Mouse (Mus musculus) c-Kit-positive CD71-positive TER-119-positive erythroid progenitor cells, embryonic 14.5 days (primary cell): ENCODE measurements around the gene Alkbh5.

ENCODE experiments used
- DNase-seq: peaks from one replicate; pipeline ENCODE4 v3.0.0-alpha.2; 2013; ENCODE audit warnings: low spot score

Alkbh5 gene

GRCm38 (mm10) chr11:60536180-60536858 lies at the start of gene Alkbh5:
Gene Alkbh5 (plus strand): TSS chr11:60536381.
- DNase-seq = peak; percentile 47

- DNase-seq = no peak
Measured at GRCm38 (mm10) chr11:60492726-60493125, 43.5 kb upstream of the Alkbh5 start.

- DNase-seq = no peak
Measured at GRCm38 (mm10) chr11:60495692-60496091, 40.5 kb upstream of the Alkbh5 start.

GRCm38 (mm10) chr11:60507281-60507680 lies 28.9 kb upstream of the Alkbh5 start:
- DNase-seq = no peak

- DNase-seq = peak; percentile 80
Measured at GRCm38 (mm10) chr11:60508950-60509349, 27.2 kb upstream of the Alkbh5 start.

- peak; percentile 49 for DNase-seq
Measured at GRCm38 (mm10) chr11:60509500-60509899, 26.7 kb upstream of the Alkbh5 start.

GRCm38 (mm10) chr11:60511893-60512292 lies 24.3 kb upstream of the Alkbh5 start:
- DNase-seq = no peak

- no peak for DNase-seq
Measured at GRCm38 (mm10) chr11:60512520-60512919, 23.7 kb upstream of the Alkbh5 start.

GRCm38 (mm10) chr11:60514941-60515340 lies 21.2 kb upstream of the Alkbh5 start:
- DNase-seq = no peak

- no peak for DNase-seq
Measured at GRCm38 (mm10) chr11:60518305-60518704, 17.9 kb upstream of the Alkbh5 start.

- no peak for DNase-seq
Measured at GRCm38 (mm10) chr11:60522027-60522426, 14.2 kb upstream of the Alkbh5 start.

- no peak for DNase-seq
Measured at GRCm38 (mm10) chr11:60522661-60523365, 13.4 kb upstream of the Alkbh5 start.

GRCm38 (mm10) chr11:60526461-60526860 lies 9.7 kb upstream of the Alkbh5 start:
- no peak for DNase-seq

- DNase-seq = no peak
Measured at GRCm38 (mm10) chr11:60535676-60536075, 505 bp upstream of the Alkbh5 start.

- no peak for DNase-seq
Measured at GRCm38 (mm10) chr11:60536859-60537467, 782 bp downstream of the Alkbh5 start.

- DNase-seq = peak; percentile 90
Measured at GRCm38 (mm10) chr11:60537468-60538347, 1.5 kb downstream of the Alkbh5 start.

GRCm38 (mm10) chr11:60538371-60539281 lies 2.4 kb downstream of the Alkbh5 start:
- peak; percentile 46 for DNase-seq

- DNase-seq = no peak
Measured at GRCm38 (mm10) chr11:60539540-60539939, 3.4 kb downstream of the Alkbh5 start.

- DNase-seq = no peak
Measured at GRCm38 (mm10) chr11:60540002-60540610, 3.9 kb downstream of the Alkbh5 start.

- no peak for DNase-seq
Measured at GRCm38 (mm10) chr11:60540761-60541160, 4.6 kb downstream of the Alkbh5 start.

- no peak for DNase-seq
Measured at GRCm38 (mm10) chr11:60541831-60542230, 5.7 kb downstream of the Alkbh5 start.
